Mouse (Mus musculus) 416B (cell line): ENCODE measurements at regions not wholly inside any gene's neighbourhood (a gene's known extent, or its start where the extent isn't known, plus 50 kb on each side); places are given as distances from the start of the nearest gene placed in this dataset.

Experiments
- DNase-seq: peaks from one replicate; pipeline ENCODE4 v3.0.0; 2011; ENCODE audit warnings: low read depth

GRCm38 (mm10) chr2:43455158-43455873, 99.8 kb upstream of the Kynu start:
- DNase-seq, result no peak

- DNase-seq, result no peak
Measured at GRCm38 (mm10) chr2:43469161-43469560, 86.0 kb upstream of the Kynu start.

- DNase-seq, result no peak
Measured at GRCm38 (mm10) chr2:43469893-43470292, 85.2 kb upstream of the Kynu start.

- DNase-seq, result no peak
Measured at GRCm38 (mm10) chr2:43478494-43478893, 76.6 kb upstream of the Kynu start.

GRCm38 (mm10) chr2:43479871-43480270, 75.3 kb upstream of the Kynu start:
- DNase-seq, result no peak
